Mouse (Mus musculus): ENCODE data around the gene Aqp9.
A peak's percentile ranks its signal among the peaks of the same experiment; 100 is the strongest.

Gene Aqp9

GRCm38 (mm10) chr9:71167473-71168215, 838 bp downstream of the Aqp9 start:
- DNase-seq (ENCODE audit: low read depth, low spot score): no peak

GRCm38 (mm10) chr9:71166871-71167465, 1.5 kb downstream of the Aqp9 start:
- DNase-seq (ENCODE audit: low read depth, low spot score): no peak

- DNase-seq (ENCODE audit: low read depth, low spot score): no peak
These were observed 2.3 kb downstream of the Aqp9 start for GRCm38 (mm10) chr9:71166019-71166705.

GRCm38 (mm10) chr9:71165510-71165909, 3.0 kb downstream of the Aqp9 start:
- DNase-seq (ENCODE audit: low read depth, low spot score): no peak

GRCm38 (mm10) chr9:71165061-71165460, 3.4 kb downstream of the Aqp9 start:
- DNase-seq (ENCODE audit: low read depth, low spot score): no peak

- no peak for DNase-seq (ENCODE audit: low read depth, low spot score)
These were observed 4.1 kb downstream of the Aqp9 start for GRCm38 (mm10) chr9:71164353-71164752.

- no peak for DNase-seq (ENCODE audit: low read depth, low spot score)
These were observed 5.4 kb downstream of the Aqp9 start for GRCm38 (mm10) chr9:71162858-71163740.

- no peak for DNase-seq (ENCODE audit: low read depth, low spot score)
These were observed 6.2 kb downstream of the Aqp9 start for GRCm38 (mm10) chr9:71162131-71162857.

GRCm38 (mm10) chr9:71160849-71161711, 7.4 kb downstream of the Aqp9 start:
- peak; percentile 32 for DNase-seq (ENCODE audit: low read depth, low spot score)

GRCm38 (mm10) chr9:71159686-71160085, 8.8 kb downstream of the Aqp9 start:
- no peak for DNase-seq (ENCODE audit: low read depth, low spot score)

GRCm38 (mm10) chr9:71159060-71159626, 9.3 kb downstream of the Aqp9 start:
- no peak for DNase-seq (ENCODE audit: low read depth, low spot score)

GRCm38 (mm10) chr9:71157921-71158646, 10.4 kb downstream of the Aqp9 start:
- DNase-seq (ENCODE audit: low read depth, low spot score): no peak

- DNase-seq (ENCODE audit: low read depth, low spot score): no peak
These were observed 11.9 kb downstream of the Aqp9 start for GRCm38 (mm10) chr9:71156447-71157035.

GRCm38 (mm10) chr9:71155399-71156005, 13.0 kb downstream of the Aqp9 start:
- no peak for DNase-seq (ENCODE audit: low read depth, low spot score)

GRCm38 (mm10) chr9:71151386-71151785, 17.1 kb downstream of the Aqp9 start:
- DNase-seq (ENCODE audit: low read depth, low spot score): no peak

- DNase-seq (ENCODE audit: low read depth, low spot score): no peak
These were observed 18.3 kb downstream of the Aqp9 start for GRCm38 (mm10) chr9:71150175-71150574.

- no peak for DNase-seq (ENCODE audit: low read depth, low spot score)
These were observed 19.6 kb downstream of the Aqp9 start for GRCm38 (mm10) chr9:71148890-71149289.

GRCm38 (mm10) chr9:71146210-71146609, 22.3 kb downstream of the Aqp9 start:
- DNase-seq (ENCODE audit: low read depth, low spot score): no peak
